Mouse (Mus musculus): Measurements from ENCODE around the gene Zmynd10. TPM values are rescaled to one million over a fixed set of nuclear protein-coding genes. Genes with fewer than 3 reads are reported as not detected.

Zmynd10 gene
- polyA plus RNA-seq, 1 experiment from 2014 or later, result 4.3 TPM

DNA sequence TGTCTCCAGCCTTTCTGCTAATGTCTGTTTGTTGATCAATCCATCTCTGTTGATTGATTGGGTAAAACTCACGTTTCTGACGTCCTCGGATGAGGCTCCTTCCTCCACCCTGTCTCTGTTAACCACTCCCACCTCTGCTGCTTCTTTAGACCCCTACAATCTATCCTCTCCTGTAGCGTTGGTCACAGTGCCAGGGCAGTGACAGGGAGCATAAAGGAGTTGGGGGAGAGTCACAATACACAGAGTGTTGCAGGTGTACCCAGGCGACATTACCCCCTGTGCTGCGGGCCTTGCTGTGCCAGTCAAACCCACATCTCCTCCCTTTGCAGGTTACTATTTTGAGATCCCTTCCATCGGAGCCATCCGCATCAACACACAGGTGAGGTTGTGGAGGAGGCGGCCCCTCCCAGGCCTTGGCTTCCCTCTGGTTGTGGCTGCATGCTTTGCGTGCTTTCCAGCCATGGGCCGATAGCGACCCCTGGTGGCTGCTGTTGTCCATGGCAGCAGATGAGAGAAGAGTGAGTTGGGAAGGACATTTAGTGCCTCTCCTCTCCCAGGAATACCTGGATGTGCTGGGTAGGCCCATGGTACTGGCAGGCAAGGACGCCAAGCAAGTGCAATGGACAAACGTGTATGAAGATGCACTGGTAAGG, 32.7 kb upstream of the Zmynd10 start:
- Histone ChIP-seq H3K4me3 (ENCODE audit: low read depth, low read length) (no peak overlapping the region), H3K36me3 (ENCODE audit: control insufficient read depth, insufficient read depth, low read length) (0 out of 2 replicates have a peak, but pooled peaks cover 3% of the 10 kb centered on the region), H3K9ac (ENCODE audit: low read length) (no peak overlapping the region), H3K27ac (ENCODE audit: low read depth, low read length) (0 out of 2 replicates have a peak overlapping the region, but pooled peaks have one; percentile 9), H3K27me3 (replicated peaks; ENCODE audit: control insufficient read depth, insufficient read depth, low read length) (no peaks in the 10 kb centered on the region), H3K9me3 (replicated peaks; ENCODE audit: control insufficient read depth, low read length) (no peaks in the 10 kb centered on the region), H3K4me2 (ENCODE audit: low read length) (no peak overlapping the region), H3K4me1 (ENCODE audit: control insufficient read depth, insufficient read depth, low read length) (peaks cover 16% of the 10 kb centered on the region; the same call in 1 of the 2 replicates)
- 22% methylated on average over 14 of the region's 14 CpGs for WGBS
- peak; percentile 88 for DNase-seq (ENCODE audit: low spot score)
- peak; percentile 72 for ATAC-seq

- H3K4me1 ChIP-seq (ENCODE audit: control insufficient read depth, insufficient read depth, low read length), result peaks cover 7% of the 10 kb centered on the region; the same call in 1 of the 2 replicates
- H3K4me2 ChIP-seq (ENCODE audit: low read length), result no peak overlapping the region
- H3K27ac ChIP-seq (ENCODE audit: low read depth, low read length), result no peak overlapping the region
- no peak overlapping the region for H3K4me3 ChIP-seq (ENCODE audit: low read depth, low read length)
- DNase-seq (ENCODE audit: low spot score) (no peak), ATAC-seq (no peak)
- H3K36me3 ChIP-seq (ENCODE audit: control insufficient read depth, insufficient read depth, low read length), result 0 out of 2 replicates have a peak, but pooled peaks cover 3% of the 10 kb centered on the region
- no peak overlapping the region for H3K9ac ChIP-seq (ENCODE audit: low read length)
- WGBS, result 35% methylated on average over 6 of the region's 6 CpGs
- H3K27me3 ChIP-seq (replicated peaks; ENCODE audit: control insufficient read depth, insufficient read depth, low read length), result no peaks in the 10 kb centered on the region
- no peaks in the 10 kb centered on the region for H3K9me3 ChIP-seq (replicated peaks; ENCODE audit: control insufficient read depth, low read length)
These were observed 26.8 kb upstream of the Zmynd10 start for GRCm38 (mm10) chr9:107520331-107520730.

DNA sequence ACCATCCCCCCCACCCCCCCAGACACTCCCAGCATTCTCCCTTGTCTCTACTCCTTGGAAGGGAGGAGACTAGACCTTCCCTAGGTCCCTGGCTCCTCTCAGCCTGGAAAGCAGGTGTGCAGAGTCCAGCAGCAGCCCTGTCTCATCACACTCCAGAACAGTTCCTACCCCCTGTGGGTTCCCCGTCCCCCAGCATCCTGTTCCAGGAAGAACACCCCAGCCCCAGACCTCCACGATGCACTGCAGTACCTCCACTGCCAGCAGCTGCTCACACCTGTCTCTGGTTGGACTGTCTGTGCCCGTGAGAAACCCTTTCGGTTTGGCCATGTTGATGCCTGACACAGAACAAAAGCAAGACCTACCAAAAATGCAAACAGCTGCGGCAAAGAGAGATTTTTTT, 25.9 kb upstream of the Zmynd10 start:
- Histone ChIP-seq H3K9me3 (replicated peaks; ENCODE audit: control insufficient read depth, low read length) (no peaks in the 10 kb centered on the region), H3K27ac (ENCODE audit: low read depth, low read length) (no peak overlapping the region), H3K36me3 (ENCODE audit: control insufficient read depth, insufficient read depth, low read length) (0 out of 2 replicates have a peak, but pooled peaks cover 3% of the 10 kb centered on the region), H3K9ac (ENCODE audit: low read length) (no peak overlapping the region), H3K4me3 (ENCODE audit: low read depth, low read length) (no peak overlapping the region), H3K27me3 (replicated peaks; ENCODE audit: control insufficient read depth, insufficient read depth, low read length) (peaks cover 6% of the 10 kb centered on the region; the same call in 1 of the 2 replicates), H3K4me2 (ENCODE audit: low read length) (no peak overlapping the region), H3K4me1 (ENCODE audit: control insufficient read depth, insufficient read depth, low read length) (peaks cover 8% of the 10 kb centered on the region; the same call in 1 of the 2 replicates)
- ATAC-seq, result no peak
- WGBS, result 63% methylated on average over 5 of the region's 5 CpGs
- no peak for DNase-seq (ENCODE audit: low spot score)

- peaks cover 13% of the 10 kb centered on the region for H3K27me3 ChIP-seq (replicated peaks; ENCODE audit: control insufficient read depth, insufficient read depth, low read length)
- H3K9ac ChIP-seq (ENCODE audit: low read length), result peak overlapping the region; percentile 32; the same call in 1 of the 2 replicates
- H3K4me1 ChIP-seq (ENCODE audit: control insufficient read depth, insufficient read depth, low read length), result peaks cover 12% of the 10 kb centered on the region; the same call in 1 of the 2 replicates
- H3K4me2 ChIP-seq (ENCODE audit: low read length), result peak overlapping the region; percentile 28
- DNase-seq (ENCODE audit: low spot score) (no peak), ATAC-seq (peak; percentile 37; the same call in 1 of the 2 replicates)
- no peaks in the 10 kb centered on the region for H3K9me3 ChIP-seq (replicated peaks; ENCODE audit: control insufficient read depth, low read length)
- 20% methylated on average over 24 of the region's 25 CpGs for WGBS
- no peak overlapping the region for H3K27ac ChIP-seq (ENCODE audit: low read depth, low read length)
- no peak overlapping the region for H3K4me3 ChIP-seq (ENCODE audit: low read depth, low read length)
- H3K36me3 ChIP-seq (ENCODE audit: control insufficient read depth, insufficient read depth, low read length), result 0 out of 2 replicates have a peak, but pooled peaks cover 3% of the 10 kb centered on the region
These were observed 25.2 kb upstream of the Zmynd10 start for GRCm38 (mm10) chr9:107521711-107522399.

- H3K36me3 ChIP-seq (ENCODE audit: control insufficient read depth, insufficient read depth, low read length), result 0 out of 2 replicates have a peak, but pooled peaks cover 3% of the 10 kb centered on the region
- WGBS, result 18% methylated on average over 2 of the region's 2 CpGs
- peak overlapping the region; percentile 28; the same call in 1 of the 2 replicates for H3K4me2 ChIP-seq (ENCODE audit: low read length)
- H3K27ac ChIP-seq (ENCODE audit: low read depth, low read length), result no peak overlapping the region
- H3K4me3 ChIP-seq (ENCODE audit: low read depth, low read length), result no peak overlapping the region
- no peak overlapping the region; the same call in 1 of the 2 replicates for H3K9ac ChIP-seq (ENCODE audit: low read length)
- no peaks in the 10 kb centered on the region for H3K9me3 ChIP-seq (replicated peaks; ENCODE audit: control insufficient read depth, low read length)
- ATAC-seq (no peak), DNase-seq (ENCODE audit: low spot score) (no peak)
- H3K4me1 ChIP-seq (ENCODE audit: control insufficient read depth, insufficient read depth, low read length), result peaks cover 12% of the 10 kb centered on the region; the same call in 1 of the 2 replicates
- peaks cover 18% of the 10 kb centered on the region for H3K27me3 ChIP-seq (replicated peaks; ENCODE audit: control insufficient read depth, insufficient read depth, low read length)
These were observed 24.7 kb upstream of the Zmynd10 start for GRCm38 (mm10) chr9:107522400-107522711.

- H3K27me3 ChIP-seq (replicated peaks; ENCODE audit: control insufficient read depth, insufficient read depth, low read length), result peaks cover 19% of the 10 kb centered on the region
- 4% methylated on average over 43 of the region's 44 CpGs for WGBS
- ATAC-seq (peak; percentile 55), DNase-seq (ENCODE audit: low spot score) (no peak)
- no peaks in the 10 kb centered on the region for H3K36me3 ChIP-seq (ENCODE audit: control insufficient read depth, insufficient read depth, low read length)
- H3K4me2 ChIP-seq (ENCODE audit: low read length), result peak overlapping the region; percentile 43
- H3K9me3 ChIP-seq (replicated peaks; ENCODE audit: control insufficient read depth, low read length), result no peaks in the 10 kb centered on the region
- no peak overlapping the region for H3K27ac ChIP-seq (ENCODE audit: low read depth, low read length)
- peak overlapping the region; percentile 22 for H3K4me3 ChIP-seq (ENCODE audit: low read depth, low read length)
- H3K9ac ChIP-seq (ENCODE audit: low read length), result peak overlapping the region; percentile 21; the same call in 1 of the 2 replicates
- H3K4me1 ChIP-seq (ENCODE audit: control insufficient read depth, insufficient read depth, low read length), result peaks cover 12% of the 10 kb centered on the region; the same call in 1 of the 2 replicates
These were observed 20.7 kb upstream of the Zmynd10 start for GRCm38 (mm10) chr9:107526198-107527026.

- Histone ChIP-seq H3K27me3 (replicated peaks; ENCODE audit: control insufficient read depth, insufficient read depth, low read length) (no peaks in the 10 kb centered on the region), H3K36me3 (ENCODE audit: control insufficient read depth, insufficient read depth, low read length) (peaks cover 24% of the 10 kb centered on the region), H3K4me3 (ENCODE audit: low read depth, low read length) (peak within 1 kb of the TSS; percentile 97), H3K9me3 (replicated peaks; ENCODE audit: control insufficient read depth, low read length) (no peaks in the 10 kb centered on the region), H3K4me1 (ENCODE audit: control insufficient read depth, insufficient read depth, low read length) (peaks cover 22% of the 10 kb centered on the region), H3K27ac (ENCODE audit: low read depth, low read length) (peak within 1 kb of the TSS; percentile 58; the same call in 1 of the 2 replicates), H3K4me2 (ENCODE audit: low read length) (peak within 1 kb of the TSS; percentile 100), H3K9ac (ENCODE audit: low read length) (peak within 1 kb of the TSS; percentile 88)
- ATAC-seq (peak; percentile 99), DNase-seq (ENCODE audit: low spot score) (peak; percentile 99)
- WGBS, result under 1% methylated on average over 45 of the region's 48 CpGs
These were observed 13.2 kb upstream of the Zmynd10 start, which contains the start of gene Tmem115 for GRCm38 (mm10) chr9:107533791-107534407. Tmem115 (plus strand) TSS chr9:107533945.

Data from forebrain, embryonic 14.5 days (tissue).